Mouse (Mus musculus) mouse trophoblast stem cell (cell line): ENCODE measurements at regions not wholly inside any gene's neighbourhood (a gene's known extent, or its start where the extent isn't known, plus 50 kb on each side); places are given as distances from the start of the nearest gene placed in this dataset.

ENCODE experiments used
- in situ Hi-C, 2 experiments: fragments of 300-500 bp; cut with MseI, MboI; formaldehyde crosslinking; loops; 2 replicates in 1 of 2; 3 replicates in 1 of 2; pipeline ENCODE4 v1.15.1; 2025

GRCm38 (mm10) chr3:50939602-50940001, 284.6 kb upstream of the Noct start:
- in situ Hi-C loops, result no loop called here

GRCm38 (mm10) chr3:50940656-50941055, 283.6 kb upstream of the Noct start:
- in situ Hi-C loops, result no loop called here

GRCm38 (mm10) chr3:50953456-50953855, 270.8 kb upstream of the Noct start:
- in situ Hi-C loops, result no loop called here

GRCm38 (mm10) chr3:50970386-50970785, 253.9 kb upstream of the Noct start:
- in situ Hi-C loops, result no loop called here

GRCm38 (mm10) chr3:50973081-50973480, 251.2 kb upstream of the Noct start:
- in situ Hi-C loops, result no loop called here

GRCm38 (mm10) chr3:50976141-50976780, 248.0 kb upstream of the Noct start:
- in situ Hi-C loops, result no loop called here

GRCm38 (mm10) chr3:50976818-50977217, 247.4 kb upstream of the Noct start:
- in situ Hi-C loops, result no loop called here

GRCm38 (mm10) chr3:50978636-50979035, 245.6 kb upstream of the Noct start:
- in situ Hi-C loops, result no loop called here

- in situ Hi-C loops, result no loop called here
These were observed 244.7 kb upstream of the Noct start for GRCm38 (mm10) chr3:50979592-50979991.

GRCm38 (mm10) chr3:50981751-50982150, 242.5 kb upstream of the Noct start:
- in situ Hi-C loops, result no loop called here

- in situ Hi-C loops, result no loop called here
These were observed 241.6 kb upstream of the Noct start for GRCm38 (mm10) chr3:50982649-50983048.

- in situ Hi-C loops, result no loop called here
These were observed 241.1 kb upstream of the Noct start for GRCm38 (mm10) chr3:50983126-50983525.

GRCm38 (mm10) chr3:50983962-50984765, 240.1 kb upstream of the Noct start:
- in situ Hi-C loops, result no loop called here

- in situ Hi-C loops, result no loop called here
These were observed 236.4 kb upstream of the Noct start for GRCm38 (mm10) chr3:50987821-50988220.

GRCm38 (mm10) chr3:50990810-50991209, 233.4 kb upstream of the Noct start:
- in situ Hi-C loops, result no loop called here

- in situ Hi-C loops, result no loop called here
These were observed 231.5 kb upstream of the Noct start for GRCm38 (mm10) chr3:50992581-50993313.

- in situ Hi-C loops, result no loop called here
These were observed 224.5 kb upstream of the Noct start for GRCm38 (mm10) chr3:50999745-51000144.

- in situ Hi-C loops, result no loop called here
These were observed 223.3 kb upstream of the Noct start for GRCm38 (mm10) chr3:51000938-51001337.

- in situ Hi-C loops, result no loop called here
These were observed 221.6 kb upstream of the Noct start for GRCm38 (mm10) chr3:51002662-51003061.

GRCm38 (mm10) chr3:51003506-51004170, 220.6 kb upstream of the Noct start:
- in situ Hi-C loops, result no loop called here

GRCm38 (mm10) chr3:51004216-51004615, 220.0 kb upstream of the Noct start:
- in situ Hi-C loops, result no loop called here

GRCm38 (mm10) chr3:51009098-51009497, 215.1 kb upstream of the Noct start:
- in situ Hi-C loops, result no loop called here
